ENCODE assay signal across 8 mouse cellular contexts in the genomic region with DNA sequence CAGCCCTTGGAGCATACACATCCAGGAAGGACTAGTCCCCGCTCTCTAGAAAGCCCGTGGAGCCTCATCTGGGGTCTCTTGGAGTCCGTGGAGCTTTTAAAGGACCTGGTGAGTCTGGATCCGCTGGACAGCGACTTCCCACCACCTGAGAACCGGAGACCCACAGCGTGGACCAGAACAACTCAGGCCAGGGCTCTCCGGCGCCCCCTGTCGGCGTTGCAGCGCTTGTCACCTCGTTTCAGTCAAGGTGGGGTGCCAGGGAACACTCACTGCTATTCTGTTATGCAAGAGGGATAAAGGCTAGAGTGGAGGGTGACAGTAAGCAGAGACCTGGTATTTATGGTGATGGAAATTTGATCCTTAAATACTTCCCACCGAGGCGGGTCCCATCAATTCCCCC. TPM values are rescaled to one million over a fixed set of nuclear protein-coding genes. Genes with fewer than 3 reads are reported as not detected.
DNase-seq lines count a peak whose midpoint lies in the region; ATAC-seq and TF ChIP-seq lines count a peak whose summit lies in the region.

No protein-coding gene starts in this region.

- no peaks in the 10 kb centered on the region for H3K36me3 ChIP-seq in liver, embryonic 12.5 days
- no peaks in the 10 kb centered on the region for H3K36me3 ChIP-seq in liver, embryonic 14.5 days (replicated peaks; ENCODE audit: control insufficient read depth, insufficient read depth, low read depth)

- H3K27ac ChIP-seq in liver, embryonic 12.5 days = no peak overlapping the region
- H3K27ac ChIP-seq in liver, embryonic 14.5 days = no peak overlapping the region

- ATAC-seq in liver, embryonic 12.5 days = no peak
- no peak for ATAC-seq in liver, embryonic 14.5 days (ENCODE audit: insufficient read depth)

- H3K4me3 ChIP-seq in liver, embryonic 12.5 days = no peak overlapping the region
- no peak overlapping the region for H3K4me3 ChIP-seq in liver, embryonic 14.5 days (ENCODE audit: insufficient read depth in 1 of 2, low read depth in 2 of 2, low read length in 2 of 2)

- H3K4me1 ChIP-seq in liver, embryonic 12.5 days = no peaks in the 10 kb centered on the region
- no peaks in the 10 kb centered on the region for H3K4me1 ChIP-seq in liver, embryonic 14.5 days (replicated peaks; ENCODE audit: control insufficient read depth in 2 of 2, insufficient read depth in 2 of 2, low read length in 1 of 2)

- H3K9me3 ChIP-seq in liver, embryonic 12.5 days (replicated peaks) = no peaks in the 10 kb centered on the region
- no peaks in the 10 kb centered on the region for H3K9me3 ChIP-seq in liver, embryonic 14.5 days (ENCODE audit: control insufficient read depth, low read length)

- no peak for TF ChIP-seq EP300 in liver, embryonic 14.5 days (IDR thresholded peaks at IDR 0.05; ENCODE audit: low read depth)

- peak; percentile 52 for DNase-seq in liver
- peak; percentile 82 for DNase-seq in adrenal gland, postnatal 25 days
- DNase-seq in cerebellum, postnatal 25 days = peak; percentile 91 to 93
- DNase-seq in heart, postnatal 36 days = peak; percentile 61 to 68
- DNase-seq in liver, embryonic 14.5 days (ENCODE audit: low read depth in 3 of 3, low spot score in 3 of 3) = no peak
- DNase-seq in right cerebral cortex, postnatal 14 days = peak; percentile 40
- no peak for DNase-seq in yolk sac, embryonic 10.5 days (ENCODE audit: low spot score)

- TF ChIP-seq CTCF in liver, embryonic 14.5 days (IDR thresholded peaks at IDR 0.05; ENCODE audit: low read depth) = peak; percentile 89

- intact Hi-C loops in heart, postnatal 36 days (cut with DNase I) = loop anchor here (1.0 to 10.0 kb wide), 3 partner anchors 159 to 401 kb away; no protein-coding TSS in a partner anchor

- 2% methylated on average over 15 of the region's 15 CpGs for WGBS in liver, embryonic 12.5 days (ENCODE audit: insufficient replicate concordance)
- 3% methylated on average over 15 of the region's 15 CpGs for WGBS in liver, embryonic 14.5 days (ENCODE audit: insufficient replicate concordance)

- H3K27me3 ChIP-seq in liver, embryonic 12.5 days (replicated peaks) = peaks cover 69% of the 10 kb centered on the region
- H3K27me3 ChIP-seq in liver, embryonic 14.5 days (ENCODE audit: control insufficient read depth, insufficient read depth, low read length) = peaks cover 48% of the 10 kb centered on the region

- no peak overlapping the region for H3K9ac ChIP-seq in liver, embryonic 12.5 days
- H3K9ac ChIP-seq in liver, embryonic 14.5 days (replicated peaks) = no peak overlapping the region

- no peak overlapping the region for H3K4me2 ChIP-seq in liver, embryonic 12.5 days
- no peak overlapping the region for H3K4me2 ChIP-seq in liver, embryonic 14.5 days (ENCODE audit: low read depth)

RNA-seq across cellular contexts. Expression of gene Zfp536, which starts 2.1 kb away (rescaled TPM):
- 0.19 and 0.23 TPM in 2 replicates for polyA plus RNA-seq in liver, embryonic 12.5 days (2016; fragmentation: Nextera tagmentation; extraction: Ambion mirVana)
- total RNA-seq in adrenal gland, postnatal 25 days (2021) = 6.7 and 9.9 TPM in 2 replicates
- total RNA-seq in heart, postnatal 36 days (2021) = 1 to 10 TPM; 5.7 to 8.2 TPM
- polyA plus RNA-seq in liver, embryonic 14.5 days (2012; rRNA removed) = 0.05 TPM in 1 of 2 replicates, not detected in the other
- not detected in 2 replicates for polyA plus RNA-seq in liver, embryonic 14.5 days (2014; fragmentation: Nextera tagmentation; extraction: Ambion mirVana)

Comparison
In these comparisons a context has a peak if more than half of its experiments do, and no peak if none do; other contexts are left out.
1. DNase-seq: peak in liver (single experiment), adrenal gland, postnatal 25 days (single experiment), cerebellum, postnatal 25 days (2 of 2), heart, postnatal 36 days (2 of 2) and right cerebral cortex, postnatal 14 days (single experiment); none in liver, embryonic 14.5 days (0 of 3) and yolk sac, embryonic 10.5 days (single experiment).